Mouse (Mus musculus) embryonic fibroblast, embryonic 13.5 days (primary cell): ENCODE data around the gene Gabbr2.

Source experiments
- CTCF ChIP-seq: IDR thresholded peaks from 2 replicates; pipeline ENCODE4 v1.5.1; 2011; ENCODE audit warnings: mild to moderate bottlenecking, control low read depth, low read length, moderate library complexity, borderline replicate concordance; ENCODE audit not compliant: insufficient read depth
- POLR2A ChIP-seq: IDR thresholded peaks from 2 replicates; pipeline ENCODE4 v1.6.1; 2011; ENCODE audit warnings: low read depth, mild to moderate bottlenecking, control low read depth, low read length, moderate library complexity

GRCm38 (mm10) chr4:46792280-46793026 lies 199.2 kb downstream of the Gabbr2 start:
- TF ChIP-seq CTCF (no peak), POLR2A (no peak)
